40 mouse cellular contexts compared by ENCODE assay signal in the genomic region with DNA sequence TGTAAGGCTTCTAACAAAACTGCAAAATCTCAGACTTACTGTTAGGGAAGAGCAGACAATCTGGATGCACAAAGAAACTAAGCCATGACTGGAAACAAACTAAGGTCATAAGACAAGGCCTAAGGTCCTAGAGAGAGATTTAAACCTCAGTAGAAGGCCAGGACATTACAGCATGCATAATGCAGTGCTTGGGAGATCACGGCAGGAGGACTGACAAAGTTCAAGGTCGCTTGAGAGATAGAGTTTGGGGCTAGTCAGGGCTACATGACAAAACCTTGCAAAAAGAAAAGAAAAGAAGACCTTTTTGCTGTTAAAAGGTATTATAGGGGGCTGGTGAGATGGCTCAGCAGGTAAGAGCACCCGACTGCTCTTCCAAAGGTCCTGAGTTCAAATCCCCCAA. TPM values are rescaled to one million over a fixed set of nuclear protein-coding genes. Genes with fewer than 3 reads are reported as not detected.
"Had no signal": no experiment of that assay in that cellular context is flagged by ENCODE, and none has a peak within 500 bp of the region (broad histone marks: within the 10 kb centered on the region; RNA-seq: fewer than 3 reads in every experiment).

No protein-coding gene starts in this region.

- H3K4me3 ChIP-seq: gastrocnemius, adult 2 months; heart, embryonic 12.5 days; hindbrain, embryonic 10.5 days; hindbrain, embryonic 12.5 days; intestine, embryonic 15.5 days; limb, embryonic 13.5 days; limb, embryonic 15.5 days; liver, embryonic 12.5 days had no signal

- DNase-seq: gastrocnemius, adult 2 months; gastrocnemius, postnatal 10 days; gastrocnemius, postnatal 25 days; heart, adult 18-20 months; heart, postnatal 14 days; heart, postnatal 4 days; kidney, adult 18-20 months; kidney, adult 8-10 months; kidney, postnatal 10 days; kidney, postnatal 25 days; layer of hippocampus, adult 9-11 months; layer of hippocampus, postnatal 36 days; left cerebral cortex, postnatal 4 days had no signal

- H3K9ac ChIP-seq: heart, embryonic 12.5 days; hindbrain, embryonic 12.5 days; hindbrain, embryonic 14.5 days; intestine, embryonic 15.5 days; limb, embryonic 13.5 days; limb, embryonic 15.5 days; liver, embryonic 12.5 days; liver, embryonic 14.5 days had no signal

- H3K9me3 ChIP-seq: heart, embryonic 12.5 days; hindbrain, embryonic 10.5 days; hindbrain, embryonic 12.5 days; intestine, embryonic 15.5 days; limb, embryonic 13.5 days; limb, embryonic 15.5 days; liver, embryonic 12.5 days had no signal

- H3K27me3 ChIP-seq: heart, embryonic 12.5 days; hindbrain, embryonic 12.5 days; intestine, embryonic 15.5 days; limb, embryonic 13.5 days; limb, embryonic 15.5 days; liver, embryonic 12.5 days had no signal

- H3K27ac ChIP-seq: gastrocnemius, adult 2 months; hindbrain, embryonic 10.5 days; hindbrain, embryonic 12.5 days; hindbrain, embryonic 14.5 days; intestine, embryonic 15.5 days; limb, embryonic 13.5 days; limb, embryonic 15.5 days; liver, embryonic 12.5 days; liver, embryonic 14.5 days had no signal

- H3K36me3 ChIP-seq: intestine, embryonic 15.5 days; liver, embryonic 12.5 days had no signal

- ATAC-seq: hindbrain, embryonic 16.5 days; inflammation-experienced regulatory T-cells, adult 6 months; intestine, embryonic 15.5 days; intestine, postnatal 0 days; liver, embryonic 12.5 days had no signal

- H3K4me1 ChIP-seq: hindbrain, embryonic 10.5 days; hindbrain, embryonic 12.5 days; intestine, embryonic 15.5 days; liver, embryonic 12.5 days had no signal

- H3K4me2 ChIP-seq: heart, embryonic 12.5 days; hindbrain, embryonic 12.5 days; hindbrain, embryonic 14.5 days; intestine, embryonic 15.5 days; limb, embryonic 13.5 days; limb, embryonic 15.5 days; liver, embryonic 12.5 days had no signal

RNA-seq across cellular contexts. Expression of gene Barx1, which starts 59.5 kb away (rescaled TPM):
- total RNA-seq: gastrocnemius, adult 2 months; gastrocnemius, postnatal 10 days; gastrocnemius, postnatal 25 days; gastrocnemius, postnatal 4 days; granulocyte monocyte progenitor cell, adult 5-6 weeks; heart, adult 18-20 months; heart, adult 8-10 months; heart, postnatal 14 days; heart, postnatal 4 days; layer of hippocampus, adult 18-20 months; layer of hippocampus, adult 8-10 months; layer of hippocampus, postnatal 14 days; layer of hippocampus, postnatal 36 days; left cerebral cortex, adult 18-20 months; left cerebral cortex, adult 8-10 months; left cerebral cortex, postnatal 10 days; left cerebral cortex, postnatal 25 days; left cerebral cortex, postnatal 4 days; liver, adult 2 months had no signal
- polyA plus RNA-seq: frontal cortex, adult 2 months; heart, postnatal 0 days; hindbrain, embryonic 14.5 days; hindbrain, embryonic 16.5 days; inflammation-experienced regulatory T-cells, adult 6 months; kidney, embryonic 14.5 days; large intestine, adult 2 months; liver, adult 2 months had no signal
